Comparison of ENCODE assay signal across 15 mouse cellular contexts in the genomic region with DNA sequence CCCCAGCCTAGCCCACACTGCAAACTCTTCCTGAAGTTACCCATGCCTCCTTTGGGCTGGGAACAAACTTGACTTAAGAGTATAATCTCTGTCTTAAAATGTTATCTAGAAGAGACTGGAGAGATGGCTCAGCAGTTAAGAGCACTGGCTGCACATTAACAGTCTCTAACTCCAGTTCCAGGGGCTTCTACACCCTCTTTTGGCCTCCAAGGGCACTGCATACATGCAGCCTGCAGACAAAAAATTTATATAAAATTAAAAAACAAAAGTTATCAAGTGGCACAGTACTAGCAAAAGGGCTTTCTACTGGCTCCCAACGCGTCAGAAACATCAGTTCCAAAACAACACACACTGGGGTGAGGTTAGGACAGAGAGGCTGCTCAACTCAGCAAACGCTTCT. TPM values are rescaled to one million over a fixed set of nuclear protein-coding genes. Genes with fewer than 3 reads are reported as not detected.
DNase-seq lines count a peak whose midpoint lies in the region; ATAC-seq and TF ChIP-seq lines count a peak whose summit lies in the region.
"Had no signal": no experiment of that assay in that cellular context is flagged by ENCODE, and none has a peak within 500 bp of the region (broad histone marks: within the 10 kb centered on the region; RNA-seq: fewer than 3 reads in every experiment).

No protein-coding gene starts in this region.

- no peak for TF ChIP-seq EP300 in heart, adult 2 months (IDR thresholded peaks at IDR 0.05; ENCODE audit: insufficient read depth, low read depth, low read length)

- peak; percentile 57 for TF ChIP-seq CTCF in heart, adult 2 months (IDR thresholded peaks at IDR 0.05)

- H3K36me3 ChIP-seq in heart, adult 2 months (ENCODE audit: control insufficient read depth, insufficient read depth, low read length): peaks cover 46% of the 10 kb centered on the region
- peaks cover 45% of the 10 kb centered on the region for H3K36me3 ChIP-seq in kidney, embryonic 14.5 days (ENCODE audit: control insufficient read depth, insufficient read depth, low read length)
- H3K36me3 ChIP-seq in kidney, embryonic 15.5 days: peaks cover 41% of the 10 kb centered on the region
- H3K36me3 ChIP-seq in neural tube, embryonic 12.5 days: peaks cover 40% of the 10 kb centered on the region
- peaks cover 21% of the 10 kb centered on the region for H3K36me3 ChIP-seq in neural tube, embryonic 15.5 days
- H3K36me3 ChIP-seq in liver, embryonic 16.5 days (ENCODE audit: control insufficient read depth, insufficient read depth): peaks cover 14% of the 10 kb centered on the region

- no peak for ATAC-seq in kidney, embryonic 14.5 days (ENCODE audit: low FRiP score, low TSS enrichment)
- no peak for ATAC-seq in kidney, embryonic 15.5 days (replicated peaks; ENCODE audit: low FRiP score)
- no peak for ATAC-seq in neural tube, embryonic 12.5 days (ENCODE audit: low FRiP score, low read depth)
- ATAC-seq in neural tube, embryonic 15.5 days (ENCODE audit: low FRiP score): no peak
- ATAC-seq in liver, embryonic 16.5 days (ENCODE audit: low read depth): no peak
- ATAC-seq: intestine, embryonic 15.5 days; midbrain, embryonic 15.5 days had no signal

- H3K27me3 ChIP-seq in heart, adult 2 months (ENCODE audit: control insufficient read depth, insufficient read depth, low read length): no peaks in the 10 kb centered on the region
- H3K27me3 ChIP-seq in kidney, embryonic 14.5 days (ENCODE audit: control insufficient read depth, insufficient read depth, low read length): no peaks in the 10 kb centered on the region
- H3K27me3 ChIP-seq in kidney, embryonic 15.5 days: no peaks in the 10 kb centered on the region
- no peaks in the 10 kb centered on the region for H3K27me3 ChIP-seq in neural tube, embryonic 12.5 days (replicated peaks)
- H3K27me3 ChIP-seq in neural tube, embryonic 15.5 days (replicated peaks): no peaks in the 10 kb centered on the region
- H3K27me3 ChIP-seq in liver, embryonic 16.5 days (ENCODE audit: control insufficient read depth, insufficient read depth, low read depth, low read length): no peaks in the 10 kb centered on the region
- H3K27me3 ChIP-seq: CH12.LX; intestine, embryonic 15.5 days; midbrain, embryonic 15.5 days had no signal

- peaks cover 34% of the 10 kb centered on the region for H3K4me1 ChIP-seq in heart, adult 2 months (ENCODE audit: control insufficient read depth, insufficient read depth, low read length)
- H3K4me1 ChIP-seq in kidney, embryonic 14.5 days (ENCODE audit: control insufficient read depth, insufficient read depth, low read length): peaks cover 26% of the 10 kb centered on the region
- H3K4me1 ChIP-seq in kidney, embryonic 15.5 days: peaks cover 40% of the 10 kb centered on the region
- peaks cover 32% of the 10 kb centered on the region for H3K4me1 ChIP-seq in neural tube, embryonic 12.5 days
- H3K4me1 ChIP-seq in neural tube, embryonic 15.5 days: peaks cover 61% of the 10 kb centered on the region
- H3K4me1 ChIP-seq in liver, embryonic 16.5 days (ENCODE audit: control insufficient read depth, low read depth, low read length): peaks cover 57% of the 10 kb centered on the region

- intact Hi-C loops in heart, adult 2 months (cut with DNase I): no loop called here

- no peak for TF ChIP-seq POLR2A in heart, adult 2 months (IDR thresholded peaks at IDR 0.05; ENCODE audit: insufficient read depth, low read depth, low read length)

- peaks cover 20% of the 10 kb centered on the region for H3K79me2 ChIP-seq in heart, adult 2 months (replicated peaks; ENCODE audit: control insufficient read depth, insufficient read depth, low read length)

- no peak for DNase-seq in heart, adult 2 months
- DNase-seq in heart, adult 9 months (ENCODE audit: low spot score in 2 of 2): no peak
- DNase-seq in ovary, postnatal 14 days (ENCODE audit: low spot score): no peak
- DNase-seq: adrenal gland, adult 2 months; cerebellum, adult 9-10 months; layer of hippocampus, adult 9-11 months; thymus, postnatal 36 days had no signal

- 32% methylated on average over 3 of the region's 3 CpGs for WGBS in heart, adult 2 months
- WGBS in kidney, embryonic 14.5 days: 81% methylated on average over 3 of the region's 3 CpGs
- WGBS in kidney, embryonic 15.5 days: 78% methylated on average over 3 of the region's 3 CpGs
- 94% methylated on average over 3 of the region's 3 CpGs for WGBS in neural tube, embryonic 12.5 days
- 88% methylated on average over 3 of the region's 3 CpGs for WGBS in neural tube, embryonic 15.5 days
- WGBS in liver, embryonic 16.5 days (ENCODE audit: insufficient replicate concordance): 68% methylated on average over 3 of the region's 3 CpGs

- no peak overlapping the region for H3K9ac ChIP-seq in heart, adult 2 months (ENCODE audit: low read depth, low read length)
- 0 out of 2 replicates have a peak overlapping the region, but pooled peaks have one; percentile 13 for H3K9ac ChIP-seq in kidney, embryonic 14.5 days (ENCODE audit: low read depth, low read length)
- H3K9ac ChIP-seq in kidney, embryonic 15.5 days: no peak overlapping the region
- H3K9ac ChIP-seq in neural tube, embryonic 12.5 days: peak overlapping the region; percentile 5; the same call in 1 of the 2 replicates
- H3K9ac ChIP-seq in neural tube, embryonic 15.5 days (replicated peaks): no peak overlapping the region
- 0 out of 2 replicates have a peak overlapping the region, but pooled peaks have one; percentile 18 for H3K9ac ChIP-seq in liver, embryonic 16.5 days (ENCODE audit: low read depth, low read length)
- H3K9ac ChIP-seq: intestine, embryonic 15.5 days had no signal

- no peaks in the 10 kb centered on the region for H3K9me3 ChIP-seq in kidney, embryonic 14.5 days (ENCODE audit: control insufficient read depth, low read length)
- no peaks in the 10 kb centered on the region for H3K9me3 ChIP-seq in kidney, embryonic 15.5 days (replicated peaks)
- no peaks in the 10 kb centered on the region for H3K9me3 ChIP-seq in neural tube, embryonic 12.5 days
- H3K9me3 ChIP-seq in neural tube, embryonic 15.5 days (replicated peaks): no peaks in the 10 kb centered on the region
- no peaks in the 10 kb centered on the region for H3K9me3 ChIP-seq in liver, embryonic 16.5 days (replicated peaks; ENCODE audit: control insufficient read depth, low read length)
- H3K9me3 ChIP-seq: intestine, embryonic 15.5 days; midbrain, embryonic 15.5 days had no signal

- H3K4me2 ChIP-seq in kidney, embryonic 14.5 days (replicated peaks; ENCODE audit: low read depth, low read length): no peak overlapping the region
- no peak overlapping the region for H3K4me2 ChIP-seq in kidney, embryonic 15.5 days
- no peak overlapping the region for H3K4me2 ChIP-seq in neural tube, embryonic 12.5 days (replicated peaks)
- H3K4me2 ChIP-seq in neural tube, embryonic 15.5 days: no peak overlapping the region
- H3K4me2 ChIP-seq in liver, embryonic 16.5 days (ENCODE audit: low read depth, low read length): no peak overlapping the region
- H3K4me2 ChIP-seq: intestine, embryonic 15.5 days had no signal

- H3K27ac ChIP-seq in heart, adult 2 months: no peak overlapping the region
- H3K27ac ChIP-seq in kidney, embryonic 14.5 days (ENCODE audit: low read depth, low read length): no peak overlapping the region
- H3K27ac ChIP-seq in kidney, embryonic 15.5 days: no peak overlapping the region
- H3K27ac ChIP-seq in neural tube, embryonic 12.5 days: no peak overlapping the region
- no peak overlapping the region for H3K27ac ChIP-seq in neural tube, embryonic 15.5 days (replicated peaks)
- peak overlapping the region; percentile 16 for H3K27ac ChIP-seq in liver, embryonic 16.5 days (ENCODE audit: low read length)
- H3K27ac ChIP-seq: intestine, embryonic 15.5 days; midbrain, embryonic 15.5 days had no signal

- H3K4me3 ChIP-seq in heart, adult 2 months: no peak overlapping the region
- no peak overlapping the region for H3K4me3 ChIP-seq in kidney, embryonic 14.5 days (ENCODE audit: low read length)
- no peak overlapping the region for H3K4me3 ChIP-seq in kidney, embryonic 15.5 days (replicated peaks)
- H3K4me3 ChIP-seq in neural tube, embryonic 12.5 days: no peak overlapping the region
- no peak overlapping the region for H3K4me3 ChIP-seq in neural tube, embryonic 15.5 days (replicated peaks)
- H3K4me3 ChIP-seq in liver, embryonic 16.5 days (ENCODE audit: low read depth, low read length): no peak overlapping the region
- H3K4me3 ChIP-seq: intestine, embryonic 15.5 days; midbrain, embryonic 15.5 days had no signal

RNA-seq across cellular contexts. Expression of gene Csnk1d, which starts 3.5 kb away (rescaled TPM):
- 10 to 100 TPM; 48.7 to 55.9 TPM for total RNA-seq in heart, adult 2 months (2021)
- 33.9 and 45.6 TPM in 2 replicates for polyA plus RNA-seq in heart, adult 2 months (2012; rRNA removed)
- polyA plus RNA-seq in kidney, embryonic 14.5 days (2014; fragmentation: Nextera tagmentation; extraction: Ambion mirVana): 49.8 and 78.9 TPM in 2 replicates
- 129 and 140 TPM in 2 replicates for polyA plus RNA-seq in kidney, embryonic 15.5 days (2015; fragmentation: Nextera tagmentation; extraction: Ambion mirVana)
- polyA plus RNA-seq in neural tube, embryonic 12.5 days (2016; fragmentation: Nextera tagmentation; extraction: Ambion mirVana): 157 TPM in 2 replicates
- polyA plus RNA-seq in neural tube, embryonic 15.5 days (2015; fragmentation: Nextera tagmentation; extraction: Ambion mirVana): 126 and 130 TPM in 2 replicates
- 33.4 and 36.8 TPM in 2 replicates for polyA plus RNA-seq in liver, embryonic 16.5 days (2015; fragmentation: Nextera tagmentation; extraction: Ambion mirVana)

RNA-seq across cellular contexts. Expression of gene Slc16a3, which starts 39.3 kb away (rescaled TPM):
- 1 to 10 TPM; 1.2 to 1.3 TPM for total RNA-seq in heart, adult 2 months (2021)
- 4.0 and 4.2 TPM in 2 replicates for polyA plus RNA-seq in heart, adult 2 months (2012; rRNA removed)
- 21.8 and 21.9 TPM in 2 replicates for polyA plus RNA-seq in kidney, embryonic 14.5 days (2014; fragmentation: Nextera tagmentation; extraction: Ambion mirVana)
- polyA plus RNA-seq in kidney, embryonic 15.5 days (2015; fragmentation: Nextera tagmentation; extraction: Ambion mirVana): 54.0 and 66.0 TPM in 2 replicates
- polyA plus RNA-seq in neural tube, embryonic 12.5 days (2016; fragmentation: Nextera tagmentation; extraction: Ambion mirVana): 31.8 and 38.4 TPM in 2 replicates
- 11.3 and 15.3 TPM in 2 replicates for polyA plus RNA-seq in neural tube, embryonic 15.5 days (2015; fragmentation: Nextera tagmentation; extraction: Ambion mirVana)
- polyA plus RNA-seq in liver, embryonic 16.5 days (2015; fragmentation: Nextera tagmentation; extraction: Ambion mirVana): 80.5 and 82.1 TPM in 2 replicates

RNA-seq across cellular contexts. Expression of gene Cd7, which starts 51.6 kb away (rescaled TPM):
- under 1 TPM; 0.23 to 0.26 TPM for total RNA-seq in heart, adult 2 months (2021)
- polyA plus RNA-seq in heart, adult 2 months (2012; rRNA removed): 1.3 and 1.9 TPM in 2 replicates
- polyA plus RNA-seq in kidney, embryonic 14.5 days (2014; fragmentation: Nextera tagmentation; extraction: Ambion mirVana): not detected in 2 replicates
- polyA plus RNA-seq in kidney, embryonic 15.5 days (2015; fragmentation: Nextera tagmentation; extraction: Ambion mirVana): 0.28 and 0.31 TPM in 2 replicates
- polyA plus RNA-seq in neural tube, embryonic 12.5 days (2016; fragmentation: Nextera tagmentation; extraction: Ambion mirVana): 0.34 and 0.47 TPM in 2 replicates
- polyA plus RNA-seq in neural tube, embryonic 15.5 days (2015; fragmentation: Nextera tagmentation; extraction: Ambion mirVana): 5.2 TPM in 1 of 2 replicates, not detected in the other
- polyA plus RNA-seq in liver, embryonic 16.5 days (2015; fragmentation: Nextera tagmentation; extraction: Ambion mirVana): 1.3 and 1.6 TPM in 2 replicates
- polyA plus RNA-seq: midbrain, embryonic 15.5 days had no signal

RNA-seq across cellular contexts. Expression of gene Ccdc57, which starts 54.9 kb away (rescaled TPM):
- total RNA-seq in heart, adult 2 months (2021): 1 to 10 TPM in 1 of 2 experiments, under 1 TPM in 1; 0.86 to 1.1 TPM
- 0.61 and 1.3 TPM in 2 replicates for polyA plus RNA-seq in heart, adult 2 months (2012; rRNA removed)
- polyA plus RNA-seq in kidney, embryonic 14.5 days (2014; fragmentation: Nextera tagmentation; extraction: Ambion mirVana): 5.0 and 9.2 TPM in 2 replicates
- 8.0 and 8.4 TPM in 2 replicates for polyA plus RNA-seq in kidney, embryonic 15.5 days (2015; fragmentation: Nextera tagmentation; extraction: Ambion mirVana)
- polyA plus RNA-seq in neural tube, embryonic 12.5 days (2016; fragmentation: Nextera tagmentation; extraction: Ambion mirVana): 4.7 and 5.6 TPM in 2 replicates
- 5.9 and 6.2 TPM in 2 replicates for polyA plus RNA-seq in neural tube, embryonic 15.5 days (2015; fragmentation: Nextera tagmentation; extraction: Ambion mirVana)
- polyA plus RNA-seq in liver, embryonic 16.5 days (2015; fragmentation: Nextera tagmentation; extraction: Ambion mirVana): 1.6 and 1.7 TPM in 2 replicates

Comparison
In these comparisons a context has a peak if more than half of its experiments do, and no peak if none do; other contexts are left out.
1. H3K9ac ChIP-seq: peak in kidney, embryonic 14.5 days (single experiment), neural tube, embryonic 12.5 days (single experiment) and liver, embryonic 16.5 days (single experiment); none in heart, adult 2 months (single experiment), kidney, embryonic 15.5 days (single experiment) and neural tube, embryonic 15.5 days (single experiment).